Mouse (Mus musculus): ENCODE measurements around the gene Zfp553. TPM values are rescaled to one million over a fixed set of nuclear protein-coding genes. Genes with fewer than 3 reads are reported as not detected.
A peak's percentile ranks its signal among the peaks of the same experiment; 100 is the strongest.

The Zfp553 gene
- polyA plus RNA-seq, 1 experiment from 2014 or later = 82.0 TPM

- Histone ChIP-seq H3K27ac (replicated peaks) (no peak overlapping the region), H3K27me3 (peaks cover 18% of the 10 kb centered on the region), H3K36me3 (no peaks in the 10 kb centered on the region), H3K9ac (replicated peaks) (no peak overlapping the region), H3K4me3 (no peak overlapping the region), H3K4me1 (peaks cover 7% of the 10 kb centered on the region), H3K4me2 (replicated peaks) (no peak overlapping the region), H3K9me3 (no peaks in the 10 kb centered on the region)
- ATAC-seq (ENCODE audit: low FRiP score, low read depth) = no peak
- WGBS = 36% methylated on average over 7 of the region's 7 CpGs
Measured at GRCm38 (mm10) chr7:127213485-127213884, 19.4 kb upstream of the Zfp553 start.

- WGBS = 58% methylated on average over 12 of the region's 12 CpGs
- Histone ChIP-seq H3K27ac (replicated peaks) (no peak overlapping the region), H3K36me3 (no peaks in the 10 kb centered on the region), H3K9me3 (no peaks in the 10 kb centered on the region), H3K9ac (replicated peaks) (no peak overlapping the region), H3K4me3 (no peak overlapping the region), H3K27me3 (peaks cover 18% of the 10 kb centered on the region), H3K4me1 (peaks cover 7% of the 10 kb centered on the region), H3K4me2 (replicated peaks) (no peak overlapping the region)
- ATAC-seq (ENCODE audit: low FRiP score, low read depth) = no peak
Measured at GRCm38 (mm10) chr7:127213930-127214329, 18.9 kb upstream of the Zfp553 start.

GRCm38 (mm10) chr7:127214521-127214920 is 18.3 kb upstream of the Zfp553 start:
- Histone ChIP-seq H3K27me3 (peaks cover 18% of the 10 kb centered on the region), H3K36me3 (no peaks in the 10 kb centered on the region), H3K9me3 (no peaks in the 10 kb centered on the region), H3K27ac (replicated peaks) (no peak overlapping the region), H3K4me3 (no peak overlapping the region), H3K9ac (replicated peaks) (no peak overlapping the region), H3K4me2 (replicated peaks) (peak overlapping the region; percentile 41; the same call in 1 of the 2 replicates), H3K4me1 (peaks cover 2% of the 10 kb centered on the region)
- ATAC-seq (ENCODE audit: low FRiP score, low read depth) = no peak
- WGBS = 37% methylated on average over 21 of the region's 21 CpGs

GRCm38 (mm10) chr7:127214981-127215871 is 17.6 kb upstream of the Zfp553 start:
- no peak for ATAC-seq (ENCODE audit: low FRiP score, low read depth)
- H3K4me1 ChIP-seq = no peaks in the 10 kb centered on the region
- no peak overlapping the region for H3K27ac ChIP-seq (replicated peaks)
- no peaks in the 10 kb centered on the region for H3K9me3 ChIP-seq
- peak overlapping the region; percentile 41 for H3K4me2 ChIP-seq (replicated peaks)
- 25% methylated on average over 33 of the region's 33 CpGs for WGBS
- H3K27me3 ChIP-seq = peaks cover 18% of the 10 kb centered on the region
- H3K4me3 ChIP-seq = peak overlapping the region; percentile 14; the same call in 1 of the 2 replicates
- no peaks in the 10 kb centered on the region for H3K36me3 ChIP-seq
- H3K9ac ChIP-seq (replicated peaks) = no peak overlapping the region

- no peak overlapping the region for H3K27ac ChIP-seq (replicated peaks)
- H3K9ac ChIP-seq (replicated peaks) = no peak overlapping the region
- H3K4me3 ChIP-seq = no peak overlapping the region
- H3K36me3 ChIP-seq = no peaks in the 10 kb centered on the region
- H3K9me3 ChIP-seq = no peaks in the 10 kb centered on the region
- H3K4me1 ChIP-seq = no peaks in the 10 kb centered on the region
- H3K4me2 ChIP-seq (replicated peaks) = no peak overlapping the region
- ATAC-seq (ENCODE audit: low FRiP score, low read depth) = no peak
- 95% methylated on average over 5 of the region's 5 CpGs for WGBS
- H3K27me3 ChIP-seq = peaks cover 18% of the 10 kb centered on the region
Measured at GRCm38 (mm10) chr7:127216307-127216706, 16.6 kb upstream of the Zfp553 start.

- Histone ChIP-seq H3K4me3 (no peak overlapping the region), H3K4me1 (no peaks in the 10 kb centered on the region)
- whole genome bisulfite sequencing = 87% methylated on average over 6 of the region's 6 CpGs
Measured at GRCm38 (mm10) chr7:127217475-127217874, 15.4 kb upstream of the Zfp553 start.

GRCm38 (mm10) chr7:127217901-127218642 is 14.8 kb upstream of the Zfp553 start:
- ATAC-seq (ENCODE audit: low FRiP score, low read depth) = no peak
- Histone ChIP-seq H3K9me3 (no peaks in the 10 kb centered on the region), H3K27me3 (peaks cover 18% of the 10 kb centered on the region), H3K4me3 (no peak overlapping the region), H3K27ac (replicated peaks) (no peak overlapping the region), H3K4me1 (no peaks in the 10 kb centered on the region), H3K36me3 (no peaks in the 10 kb centered on the region), H3K9ac (replicated peaks) (no peak overlapping the region), H3K4me2 (replicated peaks) (no peak overlapping the region)
- WGBS = 91% methylated on average over 10 of the region's 10 CpGs

More at GRCm38 (mm10) chr7:127217475-127217874, 15.4 kb upstream of the Zfp553 start:
- Histone ChIP-seq H3K36me3 (no peaks in the 10 kb centered on the region), H3K9ac (replicated peaks) (no peak overlapping the region), H3K27me3 (peaks cover 18% of the 10 kb centered on the region), H3K4me2 (replicated peaks) (no peak overlapping the region), H3K9me3 (no peaks in the 10 kb centered on the region), H3K27ac (replicated peaks) (no peak overlapping the region)
- no peak for ATAC-seq (ENCODE audit: low FRiP score, low read depth)

- peaks cover 18% of the 10 kb centered on the region for H3K27me3 ChIP-seq
- WGBS = 93% methylated on average over 4 of the region's 4 CpGs
- no peaks in the 10 kb centered on the region for H3K4me1 ChIP-seq
- no peak for ATAC-seq (ENCODE audit: low FRiP score, low read depth)
- H3K9ac ChIP-seq (replicated peaks) = no peak overlapping the region
- no peak overlapping the region for H3K27ac ChIP-seq (replicated peaks)
- H3K4me2 ChIP-seq (replicated peaks) = no peak overlapping the region
- H3K36me3 ChIP-seq = 0 out of 2 replicates have a peak, but pooled peaks cover 5% of the 10 kb centered on the region
- H3K9me3 ChIP-seq = no peaks in the 10 kb centered on the region
- no peak overlapping the region for H3K4me3 ChIP-seq
Measured at GRCm38 (mm10) chr7:127218670-127219069, 14.2 kb upstream of the Zfp553 start.

- 90% methylated on average over 6 of the region's 6 CpGs for WGBS
- Histone ChIP-seq H3K36me3 (0 out of 2 replicates have a peak, but pooled peaks cover 7% of the 10 kb centered on the region), H3K4me1 (no peaks in the 10 kb centered on the region), H3K9me3 (no peaks in the 10 kb centered on the region), H3K4me3 (no peak overlapping the region), H3K4me2 (replicated peaks) (no peak overlapping the region), H3K9ac (replicated peaks) (no peak overlapping the region), H3K27ac (replicated peaks) (no peak overlapping the region), H3K27me3 (0 out of 2 replicates have a peak, but pooled peaks cover under 1% of the 10 kb centered on the region)
- ATAC-seq (ENCODE audit: low FRiP score, low read depth) = no peak
Measured at GRCm38 (mm10) chr7:127220440-127220839, 12.4 kb upstream of the Zfp553 start.

- H3K4me3 ChIP-seq = no peak overlapping the region
- H3K27me3 ChIP-seq = no peaks in the 10 kb centered on the region
- H3K4me1 ChIP-seq = no peaks in the 10 kb centered on the region
- no peaks in the 10 kb centered on the region for H3K9me3 ChIP-seq
- peaks cover 13% of the 10 kb centered on the region; the same call in 1 of the 2 replicates for H3K36me3 ChIP-seq
- ATAC-seq (ENCODE audit: low FRiP score, low read depth) = no peak
- H3K9ac ChIP-seq (replicated peaks) = no peak overlapping the region
- WGBS = 95% methylated on average over 3 of the region's 3 CpGs
- no peak overlapping the region for H3K4me2 ChIP-seq (replicated peaks)
- no peak overlapping the region for H3K27ac ChIP-seq (replicated peaks)
Measured at GRCm38 (mm10) chr7:127223106-127223505, 9.8 kb upstream of the Zfp553 start.

- Histone ChIP-seq H3K4me2 (replicated peaks) (no peak overlapping the region), H3K27me3 (no peaks in the 10 kb centered on the region), H3K4me3 (no peak overlapping the region), H3K9ac (replicated peaks) (no peak overlapping the region), H3K9me3 (no peaks in the 10 kb centered on the region), H3K4me1 (no peaks in the 10 kb centered on the region), H3K36me3 (peaks cover 15% of the 10 kb centered on the region; the same call in 1 of the 2 replicates), H3K27ac (replicated peaks) (no peak overlapping the region)
- WGBS = 91% methylated on average over 6 of the region's 6 CpGs
- ATAC-seq (ENCODE audit: low FRiP score, low read depth) = no peak
Measured at GRCm38 (mm10) chr7:127223515-127224478, 9.1 kb upstream of the Zfp553 start.
